8 mouse cellular contexts compared by ENCODE assay signal in the genomic region with DNA sequence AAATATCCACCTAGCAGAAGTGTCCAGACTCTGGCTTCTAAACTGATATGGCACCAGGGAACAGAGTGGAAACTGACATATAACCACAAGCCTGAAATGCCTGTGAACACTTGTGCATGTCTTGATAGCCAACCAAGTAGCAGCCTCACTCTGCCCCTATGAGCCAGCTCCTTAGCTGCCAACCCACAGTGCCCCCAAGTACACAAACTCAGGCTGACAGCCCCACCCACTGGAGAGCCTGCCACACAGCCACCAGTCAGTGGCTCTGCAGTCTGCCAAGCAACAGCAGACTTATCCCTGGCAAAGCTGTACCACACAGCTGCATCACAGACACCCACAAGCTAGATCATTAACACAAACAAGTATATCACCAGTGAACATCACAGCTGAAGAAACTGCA. TPM values are rescaled to one million over a fixed set of nuclear protein-coding genes. Genes with fewer than 3 reads are reported as not detected.
DNase-seq lines count a peak whose midpoint lies in the region; ATAC-seq and TF ChIP-seq lines count a peak whose summit lies in the region.
"Had no signal": no experiment of that assay in that cellular context is flagged by ENCODE, and none has a peak within 500 bp of the region (broad histone marks: within the 10 kb centered on the region; RNA-seq: fewer than 3 reads in every experiment).

No protein-coding gene starts in this region.

- H3K4me2 ChIP-seq in stomach, postnatal 0 days (replicated peaks; ENCODE audit: low read depth) = no peak overlapping the region
- H3K4me2 ChIP-seq in midbrain, embryonic 15.5 days = no peak overlapping the region
- H3K4me2 ChIP-seq: hindbrain, embryonic 15.5 days had no signal

- H3K4me1 ChIP-seq in stomach, postnatal 0 days (replicated peaks; ENCODE audit: control insufficient read depth, insufficient read depth) = no peaks in the 10 kb centered on the region
- no peaks in the 10 kb centered on the region for H3K4me1 ChIP-seq in midbrain, embryonic 15.5 days
- H3K4me1 ChIP-seq: hindbrain, embryonic 15.5 days had no signal

- H3K27ac ChIP-seq in stomach, postnatal 0 days (replicated peaks) = no peak overlapping the region
- no peak overlapping the region for H3K27ac ChIP-seq in midbrain, embryonic 15.5 days
- H3K27ac ChIP-seq: hindbrain, embryonic 15.5 days had no signal

- peak; percentile 19 for DNase-seq in kidney, postnatal 14 days
- no peak for DNase-seq in kidney, adult 11 months
- peak; percentile 33 to 40 for DNase-seq in frontal cortex, postnatal 10 days (ENCODE audit: low spot score in 2 of 2)
- DNase-seq in left cerebral cortex, postnatal 4 days = peak; percentile 56
- peak; percentile 36 for DNase-seq in stomach, postnatal 0 days (ENCODE audit: low spot score)
- DNase-seq in embryo, embryonic 9.5 days (ENCODE audit: extremely low spot score) = no peak

- H3K9me3 ChIP-seq in stomach, postnatal 0 days (ENCODE audit: control insufficient read depth, low read length) = no peaks in the 10 kb centered on the region
- H3K9me3 ChIP-seq in midbrain, embryonic 15.5 days = no peaks in the 10 kb centered on the region
- H3K9me3 ChIP-seq: hindbrain, embryonic 15.5 days had no signal

- intact Hi-C loops in left cerebral cortex, postnatal 4 days (cut with DNase I) = no loop called here

- ATAC-seq in stomach, postnatal 0 days (ENCODE audit: low FRiP score, low TSS enrichment) = no peak
- no peak for ATAC-seq in midbrain, embryonic 15.5 days (replicated peaks)

- H3K36me3 ChIP-seq in stomach, postnatal 0 days (ENCODE audit: control insufficient read depth, insufficient read depth, low read length) = no peaks in the 10 kb centered on the region
- H3K36me3 ChIP-seq in midbrain, embryonic 15.5 days (replicated peaks) = no peaks in the 10 kb centered on the region
- H3K36me3 ChIP-seq: hindbrain, embryonic 15.5 days had no signal

- TF ChIP-seq EP300 in stomach, postnatal 0 days (optimal IDR thresholded peaks at IDR 0.05) = no peak

- H3K9ac ChIP-seq in stomach, postnatal 0 days (ENCODE audit: low read length) = no peak overlapping the region
- no peak overlapping the region for H3K9ac ChIP-seq in midbrain, embryonic 15.5 days
- H3K9ac ChIP-seq: hindbrain, embryonic 15.5 days had no signal

- no peak overlapping the region for H3K4me3 ChIP-seq in stomach, postnatal 0 days (ENCODE audit: low read depth, low read length)
- no peak overlapping the region for H3K4me3 ChIP-seq in midbrain, embryonic 15.5 days
- H3K4me3 ChIP-seq: hindbrain, embryonic 15.5 days had no signal

- peak; percentile 58 for TF ChIP-seq CTCF in stomach, postnatal 0 days (IDR thresholded peaks at IDR 0.05; ENCODE audit: low read depth)

- no peaks in the 10 kb centered on the region for H3K27me3 ChIP-seq in stomach, postnatal 0 days (ENCODE audit: control insufficient read depth, insufficient read depth, low read length)
- no peaks in the 10 kb centered on the region for H3K27me3 ChIP-seq in midbrain, embryonic 15.5 days (replicated peaks)
- H3K27me3 ChIP-seq: hindbrain, embryonic 15.5 days had no signal

RNA-seq across cellular contexts. Expression of a gene that starts 19.4 kb away (rescaled TPM):
- 10 to 100 TPM; 11.7 to 11.9 TPM for total RNA-seq in left cerebral cortex, postnatal 4 days (2021)
- 0.74 and 1.1 TPM in 2 replicates for polyA plus RNA-seq in stomach, postnatal 0 days (2015; fragmentation: Nextera tagmentation; extraction: Ambion mirVana)
- polyA plus RNA-seq in midbrain, embryonic 15.5 days (2015; fragmentation: Nextera tagmentation; extraction: Ambion mirVana) = 4.4 and 5.5 TPM in 2 replicates

RNA-seq across cellular contexts. Expression of a gene that starts 19.6 kb away (rescaled TPM):
- 1 to 10 TPM; 9.0 to 9.2 TPM for total RNA-seq in left cerebral cortex, postnatal 4 days (2021)
- polyA plus RNA-seq in stomach, postnatal 0 days (2015; fragmentation: Nextera tagmentation; extraction: Ambion mirVana) = 8.3 and 9.0 TPM in 2 replicates
- polyA plus RNA-seq in midbrain, embryonic 15.5 days (2015; fragmentation: Nextera tagmentation; extraction: Ambion mirVana) = 18.1 and 20.0 TPM in 2 replicates

Comparison
In these comparisons a context has a peak if more than half of its experiments do, and no peak if none do; other contexts are left out.
1. DNase-seq: peak in kidney, postnatal 14 days (single experiment), frontal cortex, postnatal 10 days (2 of 2), left cerebral cortex, postnatal 4 days (single experiment) and stomach, postnatal 0 days (single experiment); none in kidney, adult 11 months (single experiment) and embryo, embryonic 9.5 days (single experiment).